Mouse (Mus musculus) kidney, embryonic 15.5 days (tissue): Measurements from ENCODE around the gene Cc2d1a. TPM values are rescaled to one million over a fixed set of nuclear protein-coding genes. Genes with fewer than 3 reads are reported as not detected.

ENCODE experiments used
- ATAC-seq: fragments of 200-750 bp; cut with Nextera tagmentation; replicated peaks from 2 replicates; pipeline ENCODE4 v1.8.0; 2017; ENCODE audit warnings: moderate TSS enrichment; ENCODE audit not compliant: low FRiP score
- H3K27ac ChIP-seq: fragments of 300-500 bp; sonication (generic); 2 replicates; pipeline ENCODE4 v1.5.1; 2015; ENCODE audit warnings: mild to moderate bottlenecking, inconsistent platforms
- H3K27me3 ChIP-seq: fragments of 300-500 bp; sonication (generic); 2 replicates; pipeline ENCODE4 v1.6.1; 2015; ENCODE audit warnings: inconsistent platforms
- H3K36me3 ChIP-seq: fragments of 300-500 bp; sonication (generic); 2 replicates; pipeline ENCODE4 v1.6.1; 2015; ENCODE audit warnings: inconsistent platforms
- H3K4me1 ChIP-seq: fragments of 300-500 bp; sonication (generic); 2 replicates; pipeline ENCODE4 v1.6.1; 2015; ENCODE audit warnings: inconsistent platforms
- H3K4me2 ChIP-seq: fragments of 300-500 bp; sonication (generic); 2 replicates; pipeline ENCODE4 v1.6.1; 2015; ENCODE audit warnings: moderate library complexity, mild to moderate bottlenecking, inconsistent platforms
- H3K4me3 ChIP-seq: fragments of 300-500 bp; sonication (generic); replicated peaks from 2 replicates; pipeline ENCODE4 v1.5.1; 2015; ENCODE audit warnings: mild to moderate bottlenecking, inconsistent platforms
- H3K9ac ChIP-seq: fragments of 300-500 bp; sonication (generic); 2 replicates; pipeline ENCODE4 v1.6.1; 2015; ENCODE audit warnings: mild to moderate bottlenecking, inconsistent platforms
- H3K9me3 ChIP-seq: fragments of 300-500 bp; sonication (generic); replicated peaks from 2 replicates; pipeline ENCODE4 v1.6.1; 2016; ENCODE audit warnings: inconsistent platforms
- WGBS: fragments of 180-500 bp; shearing (Covaris S2); methylation state at CpG from one replicate; pipeline ENCODE4 v1.1.7; 2015; ENCODE audit warnings: mixed read lengths; 5-methylcytosine and 5-hydroxymethylcytosine counted together
- polyA plus RNA-seq: library from polyadenylated mRNA; unstranded; fragments of >200 nt; fragmentation: Nextera tagmentation; extraction: Ambion mirVana; gene quantifications from 2 replicates; pipeline ENCODE4 v1.2.1, GENCODE M21; 2015

Cc2d1a gene
- polyA plus RNA-seq, 1 experiment from 2014 or later = 28.7 TPM

GRCm38 (mm10) chr8:84170096-84170495, 22.4 kb upstream of the Cc2d1a start:
- WGBS = 92% methylated on average over 5 of the region's 5 CpGs
- Histone ChIP-seq H3K9me3 (no peaks in the 10 kb centered on the region), H3K4me3 (no peak overlapping the region)

GRCm38 (mm10) chr8:84167696-84168095, 20.0 kb upstream of the Cc2d1a start:
- Histone ChIP-seq H3K36me3 (peaks cover 33% of the 10 kb centered on the region), H3K4me1 (no peaks in the 10 kb centered on the region), H3K4me3 (no peak overlapping the region), H3K9ac (no peak overlapping the region), H3K9me3 (no peaks in the 10 kb centered on the region), H3K4me2 (no peak overlapping the region), H3K27ac (no peak overlapping the region), H3K27me3 (no peaks in the 10 kb centered on the region)
- ATAC-seq = no peak
- 97% methylated on average over 2 of the region's 2 CpGs for WGBS

More at GRCm38 (mm10) chr8:84170096-84170495, 22.4 kb upstream of the Cc2d1a start:
- Histone ChIP-seq H3K27me3 (no peaks in the 10 kb centered on the region), H3K27ac (no peak overlapping the region), H3K4me1 (no peaks in the 10 kb centered on the region), H3K9ac (no peak overlapping the region), H3K4me2 (no peak overlapping the region), H3K36me3 (peaks cover 45% of the 10 kb centered on the region)
- no peak for ATAC-seq

- ATAC-seq = no peak
- H3K27me3 ChIP-seq = no peaks in the 10 kb centered on the region
- peaks cover 6% of the 10 kb centered on the region; the same call in 1 of the 2 replicates for H3K36me3 ChIP-seq
- no peak overlapping the region for H3K4me2 ChIP-seq
- WGBS = 93% methylated on average over 4 of the region's 4 CpGs
- H3K4me1 ChIP-seq = no peaks in the 10 kb centered on the region
- H3K9ac ChIP-seq = no peak overlapping the region
- H3K4me3 ChIP-seq = no peak overlapping the region
- no peak overlapping the region for H3K27ac ChIP-seq
- H3K9me3 ChIP-seq = no peaks in the 10 kb centered on the region
Observed at GRCm38 (mm10) chr8:84157620-84158019, 9.9 kb upstream of the Cc2d1a start.

- H3K4me2 ChIP-seq = no peak overlapping the region
- peaks cover 10% of the 10 kb centered on the region for H3K36me3 ChIP-seq
- H3K4me3 ChIP-seq = no peak overlapping the region
- ATAC-seq = no peak
- peak overlapping the region; percentile 49 for H3K27ac ChIP-seq
- H3K9ac ChIP-seq = no peak overlapping the region
- H3K9me3 ChIP-seq = no peaks in the 10 kb centered on the region
- 45% methylated on average over 3 of the region's 3 CpGs for WGBS
- no peaks in the 10 kb centered on the region for H3K27me3 ChIP-seq
- H3K4me1 ChIP-seq = peaks cover 24% of the 10 kb centered on the region
Observed at GRCm38 (mm10) chr8:84149181-84149580, 1.4 kb upstream of the Cc2d1a start.

- WGBS = 79% methylated on average over 5 of the region's 5 CpGs
- Histone ChIP-seq H3K36me3 (peaks cover 17% of the 10 kb centered on the region), H3K9ac (no peak overlapping the region), H3K4me2 (peak overlapping the region; percentile 89), H3K4me1 (peaks cover 24% of the 10 kb centered on the region), H3K4me3 (peak overlapping the region; percentile 72), H3K27ac (peak overlapping the region; percentile 24; the same call in 1 of the 2 replicates), H3K27me3 (no peaks in the 10 kb centered on the region), H3K9me3 (no peaks in the 10 kb centered on the region)
- ATAC-seq = 0 out of 2 replicates have a peak, but pooled peaks have one; percentile 0
Observed at GRCm38 (mm10) chr8:84148531-84148850, 755 bp upstream of the Cc2d1a start.

GRCm38 (mm10) chr8:84147324-84147766, 391 bp downstream of the Cc2d1a start:
- WGBS = 9% methylated on average over 14 of the region's 14 CpGs
- Histone ChIP-seq H3K27me3 (no peaks in the 10 kb centered on the region), H3K9me3 (no peaks in the 10 kb centered on the region), H3K9ac (peak overlapping the region; percentile 80), H3K4me2 (peak overlapping the region; percentile 89), H3K36me3 (peaks cover 29% of the 10 kb centered on the region), H3K27ac (peak overlapping the region; percentile 76), H3K4me1 (peaks cover 24% of the 10 kb centered on the region), H3K4me3 (peak overlapping the region; percentile 72)
- ATAC-seq = no peak; the same call in 1 of the 2 replicates

- Histone ChIP-seq H3K4me3 (no peak overlapping the region), H3K36me3 (peaks cover 53% of the 10 kb centered on the region), H3K9me3 (no peaks in the 10 kb centered on the region), H3K4me1 (peaks cover 22% of the 10 kb centered on the region), H3K9ac (no peak overlapping the region), H3K27me3 (no peaks in the 10 kb centered on the region), H3K4me2 (no peak overlapping the region), H3K27ac (no peak overlapping the region)
- no peak for ATAC-seq
- 84% methylated on average over 8 of the region's 8 CpGs for WGBS
Observed at GRCm38 (mm10) chr8:84144636-84145245, 3.0 kb downstream of the Cc2d1a start.

- no peak overlapping the region for H3K4me2 ChIP-seq
- H3K9ac ChIP-seq = no peak overlapping the region
- ATAC-seq = no peak
- H3K36me3 ChIP-seq = peaks cover 90% of the 10 kb centered on the region
- H3K4me3 ChIP-seq = no peak overlapping the region
- no peaks in the 10 kb centered on the region for H3K27me3 ChIP-seq
- no peaks in the 10 kb centered on the region for H3K9me3 ChIP-seq
- 92% methylated on average over 4 of the region's 4 CpGs for WGBS
- H3K27ac ChIP-seq = no peak overlapping the region
- no peaks in the 10 kb centered on the region for H3K4me1 ChIP-seq
Observed at GRCm38 (mm10) chr8:84140838-84141237, 6.9 kb downstream of the Cc2d1a start.

- H3K36me3 ChIP-seq = peaks cover 99% of the 10 kb centered on the region
- no peak overlapping the region for H3K27ac ChIP-seq
- H3K4me3 ChIP-seq = no peak overlapping the region
- no peaks in the 10 kb centered on the region for H3K27me3 ChIP-seq
- whole genome bisulfite sequencing = 92% methylated on average over 3 of the region's 3 CpGs
- no peaks in the 10 kb centered on the region for H3K9me3 ChIP-seq
- H3K9ac ChIP-seq = no peak overlapping the region
- no peak overlapping the region for H3K4me2 ChIP-seq
- no peak for ATAC-seq
- H3K4me1 ChIP-seq = no peaks in the 10 kb centered on the region
Observed at GRCm38 (mm10) chr8:84137848-84138247, 9.9 kb downstream of the Cc2d1a start.

GRCm38 (mm10) chr8:84132225-84132624, 15.5 kb downstream of the Cc2d1a start:
- 88% methylated on average over 8 of the region's 8 CpGs for WGBS
- H3K36me3 ChIP-seq = peaks cover 56% of the 10 kb centered on the region
- no peaks in the 10 kb centered on the region for H3K9me3 ChIP-seq

GRCm38 (mm10) chr8:84130806-84131205, 16.9 kb downstream of the Cc2d1a start:
- no peak for ATAC-seq
- Histone ChIP-seq H3K4me3 (no peak overlapping the region), H3K4me1 (peaks cover 20% of the 10 kb centered on the region), H3K9me3 (no peaks in the 10 kb centered on the region), H3K9ac (no peak overlapping the region), H3K27ac (no peak overlapping the region), H3K36me3 (peaks cover 41% of the 10 kb centered on the region), H3K27me3 (no peaks in the 10 kb centered on the region), H3K4me2 (no peak overlapping the region)
- WGBS = 43% methylated on average over 30 of the region's 30 CpGs

More at GRCm38 (mm10) chr8:84132225-84132624, 15.5 kb downstream of the Cc2d1a start:
- Histone ChIP-seq H3K4me3 (no peak overlapping the region), H3K27me3 (no peaks in the 10 kb centered on the region), H3K4me2 (no peak overlapping the region), H3K9ac (no peak overlapping the region), H3K27ac (no peak overlapping the region), H3K4me1 (peaks cover 12% of the 10 kb centered on the region)
- no peak for ATAC-seq

GRCm38 (mm10) chr8:84128277-84128676, 19.5 kb downstream of the Cc2d1a start:
- Histone ChIP-seq H3K4me1 (peaks cover 24% of the 10 kb centered on the region), H3K36me3 (peaks cover 16% of the 10 kb centered on the region), H3K27ac (no peak overlapping the region), H3K9ac (no peak overlapping the region), H3K4me2 (no peak overlapping the region), H3K4me3 (no peak overlapping the region), H3K9me3 (no peaks in the 10 kb centered on the region), H3K27me3 (no peaks in the 10 kb centered on the region)
- no peak for ATAC-seq
- WGBS = 46% methylated on average over 8 of the region's 8 CpGs
